Mouse (Mus musculus) CH12.LX (cell line): ENCODE measurements around the gene Tnfrsf11a.

Source experiments
- EP300 ChIP-seq: IDR thresholded peaks from 2 replicates; pipeline ENCODE4 v1.6.1; 2011; ENCODE audit warnings: low read length, improper control_type of control experiment
- POLR2A ChIP-seq: IDR thresholded peaks from 2 replicates; pipeline ENCODE4 v1.6.1; 2011; ENCODE audit warnings: low read depth, mild to moderate bottlenecking, improper control_type of control experiment, low read length
- ZKSCAN1 ChIP-seq: IDR thresholded peaks from 2 replicates; pipeline ENCODE4 v1.6.1; 2012; ENCODE audit warnings: low read depth, inconsistent platforms, low read length, improper control_type of control experiment, borderline replicate concordance

DNA sequence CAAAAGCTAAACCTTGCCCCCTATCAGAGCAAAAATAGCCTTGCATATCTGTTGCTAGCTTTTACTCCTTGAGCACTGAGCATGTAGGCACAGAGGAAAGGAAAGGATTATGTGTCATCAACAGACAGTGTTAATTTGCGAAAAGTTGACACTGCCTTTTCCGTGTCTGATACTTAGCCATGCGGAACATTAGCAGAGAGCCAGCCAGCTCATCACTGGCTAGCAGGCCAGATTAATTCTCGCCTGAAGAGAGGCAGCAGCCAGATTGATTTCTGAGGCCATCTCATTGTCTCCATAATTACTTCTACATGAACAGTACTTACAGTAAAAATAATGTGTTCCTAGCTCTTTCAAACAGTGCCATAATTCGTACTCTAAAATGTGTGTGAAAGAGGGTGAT lies 48.7 kb downstream of the Tnfrsf11a start:
- no peak for TF ChIP-seq EP300
- no peak for TF ChIP-seq POLR2A
- no peak for TF ChIP-seq ZKSCAN1
